Mouse (Mus musculus): ENCODE results near the gene Cyb5d1.

DNA sequence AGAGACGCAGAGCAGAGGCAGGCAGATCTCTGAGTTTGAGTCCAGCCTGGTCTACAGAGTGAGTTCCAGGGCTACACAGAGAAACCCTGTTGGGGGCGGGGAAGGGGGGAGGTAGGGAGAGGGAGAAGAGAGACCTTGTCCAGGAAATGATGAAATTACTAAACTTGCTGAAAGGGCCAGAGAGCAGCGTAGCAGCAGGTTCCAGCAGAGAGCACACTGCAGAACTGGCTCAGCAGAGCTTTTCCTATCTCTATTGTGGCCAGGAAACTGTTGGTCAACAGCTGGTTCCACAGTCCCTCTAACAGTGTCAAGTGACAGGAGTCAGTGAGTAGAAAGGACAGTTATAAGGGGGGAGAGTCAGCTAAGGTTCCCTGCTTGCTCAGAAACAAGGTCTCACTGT, 15.8 kb downstream of the Cyb5d1 start:
- TF ChIP-seq POLR2A (IDR thresholded peaks at IDR 0.05; ENCODE audit: borderline replicate concordance, insufficient read depth, low read length) (no peak), CTCF (IDR thresholded peaks at IDR 0.05; ENCODE audit: borderline replicate concordance, insufficient read depth, low read depth, low read length) (no peak)
